Mouse (Mus musculus) cerebellum, adult (tissue): Measurements from ENCODE around the gene Cyp2c67.
"Not testable (repeated sequence)": the region's sequence is repeated elsewhere in the genome, so short reads cannot be mapped to it uniquely, and the experiment has no call there.

Experiments used
- ATAC-seq: cut with Nextera tagmentation; 2 replicates; pipeline ENCODE4 v1.9.2; 2017; ENCODE audit warnings: mild to moderate bottlenecking, moderate library complexity, mixed read lengths; ENCODE audit not compliant: insufficient number of reproducible peaks, low FRiP score, low TSS enrichment

The Cyp2c67 gene

GRCm38 (mm10) chr19:39648938-39649337 lies at the start of gene Cyp2c67:
Cyp2c67 (minus strand) TSS chr19:39649051.
- ATAC-seq: no peak

- not testable (repeated sequence) for ATAC-seq
These were observed 16.8 kb upstream of the Cyp2c67 start for GRCm38 (mm10) chr19:39665650-39666049.

GRCm38 (mm10) chr19:39652381-39652780 lies 3.5 kb upstream of the Cyp2c67 start:
- ATAC-seq: no peak

DNA sequence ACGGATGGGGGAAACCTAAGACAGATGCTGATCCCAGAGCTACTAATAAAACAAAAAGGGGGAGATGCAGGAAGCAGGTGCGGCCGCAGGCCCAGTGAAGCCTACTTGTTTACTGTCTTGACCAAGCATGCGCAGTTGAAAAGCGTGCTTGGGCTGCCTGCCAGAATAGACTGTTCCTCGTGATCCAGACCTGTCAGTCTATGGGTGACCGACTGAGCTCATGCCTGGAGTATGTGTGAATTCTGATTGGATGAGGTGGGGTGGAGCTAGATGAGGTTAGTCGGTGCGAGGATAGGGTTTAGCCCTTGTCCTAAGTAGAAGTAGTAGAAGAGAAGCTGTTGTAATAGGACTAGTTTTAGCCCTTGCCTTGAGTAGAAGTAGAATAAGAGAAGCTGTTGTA lies 1.3 kb downstream of the Cyp2c67 start:
- no peak for ATAC-seq

DNA sequence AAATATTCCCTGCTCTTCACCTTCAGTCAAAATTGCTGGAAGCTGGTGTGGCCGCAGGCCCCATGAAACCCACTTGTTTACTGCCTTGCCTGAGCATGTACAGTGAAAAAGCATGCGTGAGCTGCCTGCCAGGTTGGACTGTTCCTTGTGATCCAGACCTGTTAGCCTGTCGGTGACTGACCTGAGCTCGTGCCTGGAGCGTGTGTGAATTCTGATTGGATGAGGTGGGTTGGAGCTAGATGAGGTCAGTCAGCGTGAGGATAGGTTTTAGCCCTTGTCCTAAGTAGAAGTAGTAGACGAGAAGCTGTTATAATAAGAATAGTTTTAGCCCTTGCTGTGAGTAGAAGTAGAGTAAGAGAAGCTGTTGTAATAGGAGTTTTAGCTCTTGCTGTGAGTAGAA lies 4.3 kb downstream of the Cyp2c67 start:
- ATAC-seq: not testable (repeated sequence)
